Comparison of ENCODE assay signal across 8 mouse cellular contexts in the genomic region with DNA sequence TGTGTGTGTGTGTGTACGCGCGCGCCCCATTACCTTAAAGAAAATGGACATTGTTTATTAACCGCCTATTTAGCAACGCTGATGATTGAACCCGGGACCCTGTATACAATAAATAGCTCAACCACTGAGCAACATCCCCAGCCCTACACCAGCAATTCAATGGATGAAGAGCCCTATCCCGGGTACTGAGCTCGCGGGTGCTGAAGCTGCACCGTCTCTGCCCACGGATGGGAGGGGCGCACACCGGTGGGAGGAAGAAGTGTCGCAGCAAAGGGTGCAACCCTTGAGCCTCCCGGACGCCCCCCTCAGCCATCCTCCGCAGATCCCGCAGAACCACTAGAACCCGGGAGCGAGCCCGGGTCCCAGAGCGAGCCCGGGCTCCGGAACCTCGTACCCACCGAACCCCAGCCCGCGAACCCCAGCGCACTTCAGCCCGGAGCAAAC. TPM values are rescaled to one million over a fixed set of nuclear protein-coding genes. Genes with fewer than 3 reads are reported as not detected.
A peak's percentile ranks its signal among the peaks of the same experiment; 100 is the strongest.
DNase-seq lines count a peak whose midpoint lies in the region; ATAC-seq and TF ChIP-seq lines count a peak whose summit lies in the region.

No protein-coding gene starts in this region.

- no peaks in the 10 kb centered on the region for H3K27me3 ChIP-seq in heart, adult 2 months (ENCODE audit: control insufficient read depth, insufficient read depth, low read length)
- no peaks in the 10 kb centered on the region for H3K27me3 ChIP-seq in liver, postnatal 0 days (ENCODE audit: insufficient read depth, low read length)
- H3K27me3 ChIP-seq in stomach, postnatal 0 days (ENCODE audit: control insufficient read depth, insufficient read depth, low read length) = no peaks in the 10 kb centered on the region

- H3K9me3 ChIP-seq in liver, postnatal 0 days (ENCODE audit: low read length) = no peaks in the 10 kb centered on the region
- no peaks in the 10 kb centered on the region for H3K9me3 ChIP-seq in stomach, postnatal 0 days (ENCODE audit: control insufficient read depth, low read length)

- WGBS in heart, adult 2 months = 2% methylated on average over 31 of the region's 31 CpGs
- WGBS in bone marrow, adult 2 months = under 1% methylated on average over 31 of the region's 31 CpGs
- under 1% methylated on average over 31 of the region's 31 CpGs for WGBS in liver, postnatal 0 days (ENCODE audit: insufficient replicate concordance)
- WGBS in stomach, postnatal 0 days = 2% methylated on average over 26 of the region's 31 CpGs

- no peak for DNase-seq in heart, adult 2 months
- no peak for DNase-seq in heart, postnatal 36 days
- DNase-seq in 3T3-L1 (ENCODE audit: low read depth, low spot score) = peak; percentile 65
- no peak for DNase-seq in liver, postnatal 0 days
- DNase-seq in stomach, postnatal 0 days (ENCODE audit: low spot score) = no peak
- no peak for DNase-seq in adrenal gland, adult 18-20 months (ENCODE audit: low spot score in 2 of 2)

- H3K36me3 ChIP-seq in heart, adult 2 months (ENCODE audit: control insufficient read depth, insufficient read depth, low read length) = no peaks in the 10 kb centered on the region
- no peaks in the 10 kb centered on the region for H3K36me3 ChIP-seq in liver, postnatal 0 days (replicated peaks; ENCODE audit: insufficient read depth, low read length)
- no peaks in the 10 kb centered on the region for H3K36me3 ChIP-seq in stomach, postnatal 0 days (ENCODE audit: control insufficient read depth, insufficient read depth, low read length)

- ATAC-seq in granulocyte monocyte progenitor cell, adult 5-6 weeks (replicated peaks; ENCODE audit: poor library complexity, severe bottlenecking) = peak; percentile 47
- peak; percentile 67 for ATAC-seq in liver, postnatal 0 days
- peak; percentile 66 for ATAC-seq in stomach, postnatal 0 days (ENCODE audit: low FRiP score, low TSS enrichment)

- peak overlapping the region; percentile 90 for H3K9ac ChIP-seq in heart, adult 2 months (ENCODE audit: low read depth, low read length)
- H3K9ac ChIP-seq in liver, postnatal 0 days (replicated peaks) = peak overlapping the region; percentile 83
- peak overlapping the region; percentile 72 for H3K9ac ChIP-seq in stomach, postnatal 0 days (ENCODE audit: low read length)

- H3K4me2 ChIP-seq in liver, postnatal 0 days (ENCODE audit: low read depth, low read length) = peak overlapping the region; percentile 77
- peak overlapping the region; percentile 80 for H3K4me2 ChIP-seq in stomach, postnatal 0 days (replicated peaks; ENCODE audit: low read depth)

- TF ChIP-seq EP300 in heart, adult 2 months (IDR thresholded peaks at IDR 0.05; ENCODE audit: insufficient read depth, low read depth, low read length) = no peak
- no peak for TF ChIP-seq EP300 in liver, postnatal 0 days (IDR thresholded peaks at IDR 0.05; ENCODE audit: low read depth)
- no peak for TF ChIP-seq EP300 in stomach, postnatal 0 days (optimal IDR thresholded peaks at IDR 0.05)

- TF ChIP-seq POLR2A in heart, adult 2 months (IDR thresholded peaks at IDR 0.05; ENCODE audit: insufficient read depth, low read depth, low read length) = no peak
- TF ChIP-seq POLR2A in bone marrow, adult 2 months (IDR thresholded peaks at IDR 0.05; ENCODE audit: borderline replicate concordance, control insufficient read depth, low read depth, low read length) = no peak

- H3K79me2 ChIP-seq in heart, adult 2 months (replicated peaks; ENCODE audit: control insufficient read depth, insufficient read depth, low read length) = peaks cover 4% of the 10 kb centered on the region; the same call in 1 of the 2 replicates

- intact Hi-C loops in heart, adult 2 months (cut with DNase I) = loop anchor here (2.0 kb wide), 1 partner anchor 32 kb away; the partner anchor contains the start of gene Cog3
- intact Hi-C loops in heart, postnatal 36 days (cut with DNase I) = no loop called here

- H3K4me1 ChIP-seq in heart, adult 2 months (ENCODE audit: control insufficient read depth, insufficient read depth, low read length) = peaks cover 3% of the 10 kb centered on the region
- H3K4me1 ChIP-seq in bone marrow, adult 2 months (ENCODE audit: control insufficient read depth, insufficient read depth, low read length) = no peaks in the 10 kb centered on the region; the same call in none of the 2 replicates
- H3K4me1 ChIP-seq in liver, postnatal 0 days (ENCODE audit: insufficient read depth) = peaks cover 18% of the 10 kb centered on the region
- H3K4me1 ChIP-seq in stomach, postnatal 0 days (replicated peaks; ENCODE audit: control insufficient read depth, insufficient read depth) = peaks cover 4% of the 10 kb centered on the region; the same call in 1 of the 2 replicates

- 0 out of 2 replicates have a peak, but pooled peaks have one; percentile 1 for TF ChIP-seq CTCF in heart, adult 2 months (IDR thresholded peaks at IDR 0.05)
- TF ChIP-seq CTCF in bone marrow, adult 2 months (IDR thresholded peaks at IDR 0.05; ENCODE audit: control insufficient read depth, insufficient read depth, low read length) = no peak
- no peak; the same call in 1 of the 2 replicates for TF ChIP-seq CTCF in liver, postnatal 0 days (IDR thresholded peaks at IDR 0.05; ENCODE audit: low read depth)
- no peak for TF ChIP-seq CTCF in stomach, postnatal 0 days (IDR thresholded peaks at IDR 0.05; ENCODE audit: low read depth)

- peak overlapping the region; percentile 95 for H3K27ac ChIP-seq in heart, adult 2 months
- peak overlapping the region; percentile 91 for H3K27ac ChIP-seq in bone marrow, adult 2 months (ENCODE audit: control insufficient read depth, insufficient read depth, low read depth, low read length, poor library complexity)
- H3K27ac ChIP-seq in liver, postnatal 0 days (ENCODE audit: low read depth) = peak overlapping the region; percentile 86
- H3K27ac ChIP-seq in stomach, postnatal 0 days (replicated peaks) = peak overlapping the region; percentile 75

- peak overlapping the region; percentile 90 for H3K4me3 ChIP-seq in heart, adult 2 months
- H3K4me3 ChIP-seq in bone marrow, adult 2 months (replicated peaks; ENCODE audit: control insufficient read depth, low read depth, low read length) = peak overlapping the region; percentile 95
- peak overlapping the region; percentile 94 for H3K4me3 ChIP-seq in liver, postnatal 0 days (ENCODE audit: low read depth, low read length)
- peak overlapping the region; percentile 70 for H3K4me3 ChIP-seq in stomach, postnatal 0 days (ENCODE audit: low read depth, low read length)

RNA-seq across cellular contexts. Expression of gene Slc25a30, which starts 0.4 kb away (rescaled TPM):
- total RNA-seq in heart, adult 2 months (2021) = 10 to 100 TPM; 13.9 to 15.2 TPM
- 6.3 and 7.2 TPM in 2 replicates for polyA plus RNA-seq in heart, adult 2 months (2012; rRNA removed)
- 10 to 100 TPM; 11.0 to 15.5 TPM for total RNA-seq in heart, postnatal 36 days (2021)
- polyA plus RNA-seq in bone marrow, adult 2 months (2011; ENCODE audit: insufficient read depth, insufficient read length, low replicate concordance, missing spikeins) = 4.3 and 6.7 TPM in 2 replicates
- 15.4 and 26.2 TPM in 2 replicates for total RNA-seq in granulocyte monocyte progenitor cell, adult 5-6 weeks (2014; fragmentation: Nextera tagmentation)
- total RNA-seq in granulocyte monocyte progenitor cell, adult 5-6 weeks (2017) = 16.0 and 20.5 TPM in 2 replicates
- 13.6 and 13.7 TPM in 2 replicates for polyA plus RNA-seq in liver, postnatal 0 days (2015; fragmentation: Nextera tagmentation; extraction: Ambion mirVana)
- polyA plus RNA-seq in stomach, postnatal 0 days (2015; fragmentation: Nextera tagmentation; extraction: Ambion mirVana) = 1.3 and 1.5 TPM in 2 replicates
- total RNA-seq in adrenal gland, adult 18-20 months (2021) = 100 to 1,000 TPM in 1 of 2 experiments, 10 to 100 TPM in 1; 81.1 to 119 TPM

RNA-seq across cellular contexts. Expression of gene Cog3, which starts 32.1 kb away (rescaled TPM):
- 10 to 100 TPM; 13.1 to 14.0 TPM for total RNA-seq in heart, adult 2 months (2021)
- polyA plus RNA-seq in heart, adult 2 months (2012; rRNA removed) = 6.0 and 11.7 TPM in 2 replicates
- total RNA-seq in heart, postnatal 36 days (2021) = 10 to 100 TPM; 13.4 to 14.8 TPM
- polyA plus RNA-seq in bone marrow, adult 2 months (2011; ENCODE audit: insufficient read depth, insufficient read length, low replicate concordance, missing spikeins) = 9.5 and 12.2 TPM in 2 replicates
- 17.4 and 21.1 TPM in 2 replicates for total RNA-seq in granulocyte monocyte progenitor cell, adult 5-6 weeks (2014; fragmentation: Nextera tagmentation)
- 26.1 and 30.3 TPM in 2 replicates for total RNA-seq in granulocyte monocyte progenitor cell, adult 5-6 weeks (2017)
- 4.5 and 4.7 TPM in 2 replicates for polyA plus RNA-seq in liver, postnatal 0 days (2015; fragmentation: Nextera tagmentation; extraction: Ambion mirVana)
- 11.3 and 11.4 TPM in 2 replicates for polyA plus RNA-seq in stomach, postnatal 0 days (2015; fragmentation: Nextera tagmentation; extraction: Ambion mirVana)
- total RNA-seq in adrenal gland, adult 18-20 months (2021) = 10 to 100 TPM; 22.7 to 26.4 TPM

RNA-seq across cellular contexts. Expression of gene Tpt1, which starts 58.4 kb away (rescaled TPM):
- total RNA-seq in heart, adult 2 months (2021) = 1,000 to 10,000 TPM; 2,957 to 3,343 TPM
- polyA plus RNA-seq in heart, adult 2 months (2012; rRNA removed) = 1,003 and 1,026 TPM in 2 replicates
- total RNA-seq in heart, postnatal 36 days (2021) = 1,000 to 10,000 TPM; 2,953 to 3,079 TPM
- 2,309 and 3,063 TPM in 2 replicates for polyA plus RNA-seq in bone marrow, adult 2 months (2011; ENCODE audit: insufficient read depth, insufficient read length, low replicate concordance, missing spikeins)
- total RNA-seq in granulocyte monocyte progenitor cell, adult 5-6 weeks (2014; fragmentation: Nextera tagmentation) = 4,580 and 4,737 TPM in 2 replicates
- 844 and 942 TPM in 2 replicates for total RNA-seq in granulocyte monocyte progenitor cell, adult 5-6 weeks (2017)
- 874 and 942 TPM in 2 replicates for polyA plus RNA-seq in liver, postnatal 0 days (2015; fragmentation: Nextera tagmentation; extraction: Ambion mirVana)
- 1,101 and 1,127 TPM in 2 replicates for polyA plus RNA-seq in stomach, postnatal 0 days (2015; fragmentation: Nextera tagmentation; extraction: Ambion mirVana)
- 1,000 to 10,000 TPM; 2,758 to 2,912 TPM for total RNA-seq in adrenal gland, adult 18-20 months (2021)
